Mouse (Mus musculus): ENCODE measurements around the gene Cox19. TPM values are rescaled to one million over a fixed set of nuclear protein-coding genes. Genes with fewer than 3 reads are reported as not detected.

The Cox19 gene
- 55.6 and 55.7 TPM in 2 replicates for polyA plus RNA-seq (2015; fragmentation: Nextera tagmentation; extraction: Ambion mirVana)

DNA sequence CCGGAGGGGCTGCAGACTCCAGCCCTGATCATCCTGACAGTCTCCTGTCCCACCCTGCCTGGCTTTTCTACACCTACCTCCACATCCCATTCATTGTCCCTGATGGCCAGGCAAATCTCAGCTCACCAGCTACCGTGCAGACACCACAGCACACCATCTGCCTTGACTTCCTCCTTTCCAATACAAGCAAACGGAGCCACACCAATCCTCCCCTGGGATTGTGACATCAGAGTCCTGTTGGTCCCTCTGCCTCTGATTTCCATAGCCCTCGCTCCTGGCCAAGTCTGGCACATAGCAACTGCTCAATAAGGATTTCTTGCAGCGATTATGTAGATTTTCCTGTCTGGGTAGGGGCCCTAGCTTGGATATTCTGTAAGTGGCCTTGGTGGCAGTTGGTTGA is at the start of gene Cox19:
Gene Cox19 (minus strand): TSS at position 285 of the 400 bp plus-strand sequence.

DNA sequence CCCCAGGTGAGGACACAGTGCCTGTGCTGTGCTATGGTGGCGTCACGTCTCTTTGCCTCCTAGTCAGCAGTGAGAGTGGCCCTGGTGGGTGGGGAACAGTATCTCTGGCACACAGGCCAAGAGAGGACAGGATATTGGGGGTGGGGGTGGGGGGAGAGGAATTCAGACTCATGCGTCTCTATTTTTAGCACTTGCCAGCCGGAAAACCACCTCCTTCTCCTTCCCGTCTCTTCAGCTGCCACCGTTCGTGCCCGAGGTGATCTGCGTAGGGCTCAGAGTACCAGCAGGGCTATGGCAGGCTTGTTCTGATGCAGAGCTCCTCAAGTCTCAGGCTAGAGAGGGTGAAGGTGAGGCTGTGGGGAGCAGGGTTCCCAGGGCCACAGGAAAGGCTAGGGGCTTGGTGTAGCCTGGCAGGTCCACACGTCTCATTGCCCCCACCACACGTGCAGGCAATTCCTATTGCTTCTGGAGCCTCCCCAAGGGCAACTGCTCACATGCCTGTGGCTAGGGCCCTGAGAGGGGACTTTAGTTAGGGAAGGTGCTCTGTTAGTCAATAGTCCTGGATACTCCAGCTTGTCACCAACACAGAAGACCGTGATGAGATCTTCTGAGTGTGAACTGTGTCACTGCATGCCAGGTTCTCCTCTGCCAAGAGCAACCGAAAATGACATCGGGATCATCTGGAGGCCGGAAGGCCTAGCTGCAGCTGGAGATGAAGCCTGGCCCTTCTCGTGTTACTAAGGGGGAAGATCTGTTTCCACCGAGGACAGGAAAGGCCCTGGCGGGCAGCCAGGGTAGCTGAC is 26.5 kb upstream of the Cox19 start, which contains the start of gene Gpr146:
Gene Gpr146 (plus strand): TSS at position 230 of the 803 bp plus-strand sequence.

DNA sequence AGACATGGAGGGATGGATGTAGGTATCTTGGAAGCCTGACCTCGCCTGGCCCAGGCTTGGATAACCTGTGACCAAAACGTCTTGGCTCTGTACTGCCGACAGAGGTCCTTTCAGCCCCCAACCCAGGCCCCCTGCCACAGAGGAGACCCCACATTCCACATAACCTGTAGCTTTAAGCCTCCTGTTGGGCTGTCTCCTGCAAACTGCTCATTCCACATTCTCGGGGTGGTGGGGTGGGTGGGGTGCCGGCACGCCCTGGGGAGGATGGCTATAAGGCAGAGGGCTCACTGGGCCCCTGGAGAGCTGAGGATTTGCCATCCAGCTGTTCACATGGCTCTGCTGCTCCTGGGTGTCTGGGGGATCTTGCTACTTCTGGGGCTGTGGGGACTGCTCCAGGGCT is 1.1 kb upstream of the Cox19 start, which contains the start of gene Cyp2w1:
Gene Cyp2w1 (plus strand): TSS at position 301 of the 400 bp plus-strand sequence.

DNA sequence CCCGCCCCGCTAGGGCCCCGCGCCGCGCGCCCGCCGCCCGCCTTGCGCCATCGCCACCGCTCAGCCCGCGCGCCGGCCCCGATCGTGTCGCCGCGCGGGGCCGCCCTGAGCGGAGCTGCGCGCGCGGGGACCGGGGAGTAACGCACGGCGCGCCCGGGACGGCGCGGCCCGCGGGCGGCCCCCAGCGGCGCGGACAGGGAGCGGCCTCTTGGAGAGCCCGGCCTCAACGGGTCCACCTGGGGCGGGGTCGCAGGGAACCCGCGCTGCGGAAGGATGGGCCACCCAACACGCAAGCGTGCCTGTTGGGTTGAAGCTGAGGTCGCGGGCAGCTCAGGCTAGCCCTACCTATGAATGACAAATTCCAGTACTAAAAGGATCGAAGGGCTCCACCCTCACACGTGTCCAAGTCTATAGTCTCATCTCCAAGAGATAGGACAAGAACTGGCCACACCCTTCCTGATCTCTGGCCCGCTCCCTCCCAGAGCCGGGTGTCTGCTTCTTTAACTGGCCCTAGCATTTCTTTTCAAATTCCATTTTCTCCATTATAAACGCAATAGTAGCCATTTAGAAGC is 25.7 kb downstream of the Cox19 start, which contains the start of gene Adap1:
Gene Adap1 (minus strand): TSS at position 228 of the 572 bp plus-strand sequence.

MicroRNAs within 50 kb of the gene (microRNA counts, 519-probe panel; counts per million panel counts)
- microRNA mmu-miR-339-3p: not detected
- microRNA mmu-miR-339-5p: not detected

Small RNAs within 50 kb of the gene (microRNA-seq; reads per million reads assigned to microRNA genes)
- gene Mir339: 326 reads per million, percentile 60 among the genes with 10 or more reads in this experiment

Other genes starting within 250 kb of the Cox19 start
- gene Prkar1b, start 201.4 kb downstream of the Cox19 start, polyA plus RNA-seq (2015; fragmentation: Nextera tagmentation; extraction: Ambion mirVana): 16.6 and 17.0 TPM in 2 replicates
- 3.0 and 4.0 TPM in 2 replicates for gene Dnaaf5, start 201.2 kb downstream of the Cox19 start, polyA plus RNA-seq (2015; fragmentation: Nextera tagmentation; extraction: Ambion mirVana)
- 38.6 and 45.2 TPM in 2 replicates for gene Sun1, start 150.8 kb downstream of the Cox19 start, polyA plus RNA-seq (2015; fragmentation: Nextera tagmentation; extraction: Ambion mirVana)
- 179 and 183 TPM in 2 replicates for gene Get4, start 99.1 kb downstream of the Cox19 start, polyA plus RNA-seq (2015; fragmentation: Nextera tagmentation; extraction: Ambion mirVana)
- 31.0 and 33.1 TPM in 2 replicates for gene Adap1, start 25.8 kb downstream of the Cox19 start, polyA plus RNA-seq (2015; fragmentation: Nextera tagmentation; extraction: Ambion mirVana)
- gene Cyp2w1, start 1.2 kb upstream of the Cox19 start, polyA plus RNA-seq (2015; fragmentation: Nextera tagmentation; extraction: Ambion mirVana): not detected in 2 replicates
- gene Gpr146, start 26.3 kb upstream of the Cox19 start, polyA plus RNA-seq (2015; fragmentation: Nextera tagmentation; extraction: Ambion mirVana): 3.3 and 4.7 TPM in 2 replicates
- gene C130050O18Rik, start 53.9 kb upstream of the Cox19 start, polyA plus RNA-seq (2015; fragmentation: Nextera tagmentation; extraction: Ambion mirVana): 0.51 and 2.6 TPM in 2 replicates
- 1.1 and 1.6 TPM in 2 replicates for gene Gper1, start 71.7 kb upstream of the Cox19 start, polyA plus RNA-seq (2015; fragmentation: Nextera tagmentation; extraction: Ambion mirVana)
- 17.8 and 19.2 TPM in 2 replicates for gene 3110082I17Rik, start 109.1 kb upstream of the Cox19 start, polyA plus RNA-seq (2015; fragmentation: Nextera tagmentation; extraction: Ambion mirVana)
- 7.8 and 8.0 TPM in 2 replicates for gene Zfand2a, start 133.1 kb upstream of the Cox19 start, polyA plus RNA-seq (2015; fragmentation: Nextera tagmentation; extraction: Ambion mirVana)
- gene Uncx, start 192.1 kb upstream of the Cox19 start, polyA plus RNA-seq (2015; fragmentation: Nextera tagmentation; extraction: Ambion mirVana): not detected in 2 replicates

All from urinary bladder, postnatal 0 days (tissue).